Mouse (Mus musculus) liver, adult 2 months (tissue): ENCODE measurements around the gene Fryl. TPM values are rescaled to one million over a fixed set of nuclear protein-coding genes. Genes with fewer than 3 reads are reported as not detected.

Source experiments
- DNase-seq: peaks from one replicate; pipeline ENCODE4 v3.0.0-alpha.2; 2011; ENCODE audit warnings: low read depth, low spot score; ENCODE audit errors: extremely low read depth
- H3K27ac ChIP-seq: fragments of 200-500 bp; replicated peaks from 2 replicates; pipeline ENCODE4 v1.5.1; 2012; ENCODE audit warnings: low read depth, mild to moderate bottlenecking, control low read depth, inconsistent platforms, low read length; ENCODE audit not compliant: insufficient read depth
- H3K27me3 ChIP-seq: fragments of 200-500 bp; 2 replicates; pipeline ENCODE4 v1.6.1; 2012; ENCODE audit warnings: mild to moderate bottlenecking, moderate library complexity, low read length, inconsistent platforms; ENCODE audit not compliant: control insufficient read depth, insufficient read depth
- H3K36me3 ChIP-seq: fragments of 200-500 bp; 2 replicates; pipeline ENCODE4 v1.6.1; 2012; ENCODE audit warnings: low read length, inconsistent platforms; ENCODE audit not compliant: control insufficient read depth, insufficient read depth
- H3K4me1 ChIP-seq: fragments of 200-500 bp; 2 replicates; pipeline ENCODE4 v1.6.1; 2011; ENCODE audit warnings: low read length; ENCODE audit not compliant: control insufficient read depth, insufficient read depth
- H3K4me3 ChIP-seq: fragments of 200-500 bp; 2 replicates; pipeline ENCODE4 v1.5.1; 2011; ENCODE audit warnings: low read depth, mild to moderate bottlenecking, control low read depth, low read length, moderate library complexity; ENCODE audit not compliant: insufficient read depth
- H3K79me2 ChIP-seq: fragments of 200-500 bp; 2 replicates; pipeline ENCODE4 v1.6.1; 2012; ENCODE audit warnings: inconsistent platforms, mild to moderate bottlenecking, low read length, moderate library complexity; ENCODE audit not compliant: control insufficient read depth, insufficient read depth
- H3K9ac ChIP-seq: fragments of 200-500 bp; 2 replicates; pipeline ENCODE4 v1.6.1; 2012; ENCODE audit warnings: low read depth, mild to moderate bottlenecking, control low read depth, inconsistent platforms, low read length
- CTCF ChIP-seq: fragments of 200-500 bp; IDR thresholded peaks from 2 replicates; pipeline ENCODE4 v1.5.1; 2011; ENCODE audit warnings: low read depth, low read length, control low read depth
- POLR2A ChIP-seq: fragments of 200-500 bp; IDR thresholded peaks from 2 replicates; pipeline ENCODE4 v1.6.1; 2011; ENCODE audit warnings: low read length, control low read depth; ENCODE audit not compliant: insufficient read depth; ENCODE audit errors: extremely low read depth
- WGBS: fragments of 180-500 bp; shearing (Covaris S2); methylation state at CpG from one replicate; pipeline ENCODE4 v1.1.7; 2018; 5-methylcytosine and 5-hydroxymethylcytosine counted together
- polyA plus RNA-seq: library from polyadenylated mRNA; depleted of rRNA; stranded (reverse); fragments of >200 nt; gene quantifications from 2 replicates; pipeline ENCODE4 v1.2.3, GENCODE M21; 2012
- total RNA-seq: library from RNA; depleted of rRNA; stranded (reverse); fragments of >200 nt; gene quantifications from 2 replicates; pipeline ENCODE4 v1.2.3, GENCODE M21; 2014

The Fryl gene
- total and polyA plus RNA-seq, 2 experiments: 9.5 to 18.7 TPM

DNA sequence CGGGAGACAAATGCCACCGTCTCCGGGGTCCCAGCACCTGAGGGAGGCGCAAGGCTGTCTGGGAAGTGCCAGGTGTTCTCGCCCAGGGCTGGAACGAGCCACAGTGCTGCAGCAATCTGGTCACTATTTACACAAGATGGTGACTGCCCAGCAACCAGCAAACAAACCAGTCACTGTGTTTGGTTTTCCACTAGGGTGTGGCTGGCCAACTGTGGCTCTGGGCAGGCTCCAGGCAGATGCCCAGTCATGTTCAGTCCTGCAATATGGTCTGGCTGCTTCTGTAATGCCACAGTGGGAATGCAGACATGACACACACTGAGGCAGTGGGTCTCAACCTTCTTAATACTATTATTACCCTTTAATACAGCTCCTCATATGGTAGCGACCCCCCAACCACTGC, 152.8 kb downstream of the Fryl start:
- Histone ChIP-seq H3K9ac (no peak overlapping the region), H3K4me3 (no peak overlapping the region), H3K79me2 (no peaks in the 10 kb centered on the region), H3K36me3 (peaks cover 49% of the 10 kb centered on the region), H3K27me3 (no peaks in the 10 kb centered on the region), H3K4me1 (no peaks in the 10 kb centered on the region), H3K27ac (no peak overlapping the region)
- WGBS: 64% methylated on average over 7 of the region's 7 CpGs
- no peak for TF ChIP-seq CTCF
- no peak for TF ChIP-seq POLR2A
- peak; percentile 53 for DNase-seq

DNA sequence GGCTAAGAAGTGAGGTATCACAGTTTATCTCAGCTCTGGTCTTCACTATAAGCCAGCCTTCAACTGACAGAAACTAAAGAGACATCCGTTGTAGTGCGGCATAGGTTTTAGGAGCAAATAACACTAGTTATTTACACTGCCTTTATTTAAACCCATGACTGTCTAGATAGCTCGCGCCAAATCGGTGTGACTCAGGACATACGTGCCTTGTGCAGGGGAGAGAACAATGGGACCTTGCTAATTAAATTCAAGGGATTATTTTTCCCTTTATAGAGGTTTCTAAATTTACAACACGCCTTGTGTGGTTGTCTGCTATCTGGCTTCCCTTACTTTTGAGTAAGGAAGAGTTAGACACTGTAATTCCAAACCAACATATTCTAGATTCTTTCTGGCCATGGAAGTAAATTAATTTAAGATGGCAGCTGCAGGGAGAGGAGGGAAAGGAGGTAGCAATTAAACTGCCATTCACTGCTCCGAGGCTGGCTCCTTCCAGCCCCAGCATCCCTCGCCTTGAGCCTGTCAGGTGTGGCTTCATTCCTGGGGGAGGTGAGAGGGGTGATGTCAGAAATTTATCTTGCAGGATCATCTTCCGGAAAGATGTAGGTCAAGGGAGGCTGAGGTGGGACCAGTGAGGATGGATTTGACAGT, 154.0 kb downstream of the Fryl start:
- no peak overlapping the region for H3K4me3 ChIP-seq
- no peak overlapping the region for H3K27ac ChIP-seq
- peaks cover 52% of the 10 kb centered on the region for H3K36me3 ChIP-seq
- no peaks in the 10 kb centered on the region for H3K27me3 ChIP-seq
- no peak for TF ChIP-seq POLR2A
- TF ChIP-seq CTCF: no peak
- no peak for DNase-seq
- H3K9ac ChIP-seq: no peak overlapping the region
- no peaks in the 10 kb centered on the region for H3K79me2 ChIP-seq
- 96% methylated on average over 10 of the region's 10 CpGs for WGBS
- H3K4me1 ChIP-seq: no peaks in the 10 kb centered on the region

DNA sequence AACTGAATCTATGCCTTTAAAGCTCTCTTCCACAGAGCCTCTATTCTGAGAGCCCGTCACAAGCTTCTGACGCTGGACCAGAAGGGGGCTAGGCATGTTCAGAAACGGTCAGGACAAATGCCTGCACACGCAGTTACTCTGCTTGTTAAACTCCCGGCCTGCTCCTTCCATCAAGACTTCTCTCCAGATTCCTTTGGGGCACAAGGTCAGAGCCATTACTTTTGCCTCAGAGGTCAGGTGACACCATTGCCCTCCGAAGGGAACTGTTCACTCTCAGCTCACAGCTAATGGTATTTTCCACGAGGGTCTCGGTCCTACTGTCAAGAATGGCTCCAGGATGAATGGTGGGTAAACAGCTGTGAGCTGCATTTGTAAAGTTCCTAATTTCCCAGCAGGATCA, 164.2 kb downstream of the Fryl start:
- Histone ChIP-seq H3K4me1 (no peaks in the 10 kb centered on the region), H3K27ac (no peak overlapping the region), H3K9ac (no peak overlapping the region), H3K27me3 (no peaks in the 10 kb centered on the region), H3K36me3 (peaks cover 49% of the 10 kb centered on the region), H3K4me3 (no peak overlapping the region), H3K79me2 (no peaks in the 10 kb centered on the region)
- WGBS: 89% methylated on average over 8 of the region's 8 CpGs
- TF ChIP-seq CTCF (no peak), POLR2A (no peak)
- DNase-seq: no peak

DNA sequence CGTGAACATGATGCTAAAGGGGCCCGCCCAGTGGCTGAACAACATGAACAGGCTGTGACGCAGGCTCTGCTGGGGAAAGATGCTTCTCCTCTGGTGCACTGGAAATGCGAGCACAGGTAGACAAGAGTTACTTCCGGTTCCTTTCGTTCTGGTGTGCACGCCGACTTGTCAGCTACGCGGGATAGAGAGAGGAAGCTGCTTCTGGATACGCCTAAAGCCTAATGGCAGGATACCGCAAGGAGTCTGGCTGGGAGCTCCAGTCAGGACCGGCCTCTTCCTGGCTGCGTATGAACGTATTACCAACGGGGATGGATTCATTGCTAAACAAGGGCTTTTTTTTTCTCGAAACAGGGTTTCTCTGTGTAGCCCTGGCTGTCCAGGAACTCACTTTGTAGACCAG, 167.3 kb downstream of the Fryl start:
- Histone ChIP-seq H3K4me1 (no peaks in the 10 kb centered on the region), H3K4me3 (no peak overlapping the region), H3K9ac (no peak overlapping the region), H3K36me3 (peaks cover 37% of the 10 kb centered on the region), H3K79me2 (no peaks in the 10 kb centered on the region), H3K27ac (no peak overlapping the region), H3K27me3 (no peaks in the 10 kb centered on the region)
- no peak for TF ChIP-seq CTCF
- TF ChIP-seq POLR2A: no peak
- 96% methylated on average over 17 of the region's 17 CpGs for WGBS
- no peak for DNase-seq

DNA sequence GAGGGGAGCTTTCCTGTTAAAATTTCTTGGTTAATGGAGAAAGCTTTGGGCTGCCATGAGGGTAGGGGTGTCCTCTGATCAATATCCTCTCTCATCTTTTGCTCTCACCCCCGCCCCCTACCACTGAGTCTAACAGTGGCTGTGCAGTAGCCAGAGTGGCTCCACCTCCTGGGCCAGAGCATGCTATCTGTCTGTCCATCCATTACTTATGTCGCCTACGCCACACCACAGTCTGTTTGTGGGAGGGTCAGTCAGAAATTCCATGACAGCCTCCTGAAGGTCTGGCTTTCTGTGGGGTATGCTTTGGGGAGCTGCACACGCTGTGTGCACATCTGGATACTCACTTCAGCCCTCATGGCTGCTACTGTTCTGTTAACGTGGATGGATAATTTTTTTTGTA, 174.9 kb downstream of the Fryl start:
- no peak overlapping the region for H3K9ac ChIP-seq
- WGBS: 96% methylated on average over 5 of the region's 5 CpGs
- H3K4me3 ChIP-seq: no peak overlapping the region
- H3K27me3 ChIP-seq: no peaks in the 10 kb centered on the region
- H3K36me3 ChIP-seq: peaks cover 48% of the 10 kb centered on the region
- no peaks in the 10 kb centered on the region for H3K4me1 ChIP-seq
- H3K27ac ChIP-seq: no peak overlapping the region
- no peaks in the 10 kb centered on the region for H3K79me2 ChIP-seq
- TF ChIP-seq POLR2A (no peak), CTCF (no peak)
- DNase-seq: no peak

DNA sequence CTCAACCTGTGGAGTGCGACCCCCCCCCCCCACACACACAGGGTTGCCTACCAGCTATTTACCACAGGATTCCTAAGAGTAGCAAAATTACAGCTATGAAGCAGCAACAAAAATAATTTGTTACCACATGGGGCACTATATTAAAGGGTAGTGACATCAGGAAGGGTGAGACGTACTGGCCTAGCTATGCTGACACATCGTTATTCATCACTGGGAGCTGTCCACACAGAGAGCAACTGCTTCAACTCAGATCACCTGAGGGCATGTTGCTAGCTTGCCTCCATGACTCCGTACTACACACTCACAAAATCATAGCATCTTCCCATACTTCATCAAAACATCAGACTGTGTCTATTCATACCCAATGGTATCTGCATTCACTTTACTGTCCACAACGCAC, 176.6 kb downstream of the Fryl start:
- no peak overlapping the region for H3K4me3 ChIP-seq
- no peak overlapping the region for H3K9ac ChIP-seq
- H3K4me1 ChIP-seq: no peaks in the 10 kb centered on the region
- H3K27me3 ChIP-seq: no peaks in the 10 kb centered on the region
- no peaks in the 10 kb centered on the region for H3K79me2 ChIP-seq
- peaks cover 54% of the 10 kb centered on the region for H3K36me3 ChIP-seq
- DNase-seq: no peak
- no peak for TF ChIP-seq POLR2A
- no peak for TF ChIP-seq CTCF
- H3K27ac ChIP-seq: no peak overlapping the region
- 93% methylated on average over 5 of the region's 5 CpGs for WGBS
